Mouse (Mus musculus): ENCODE data around the gene Dph2. TPM values are rescaled to one million over a fixed set of nuclear protein-coding genes. Genes with fewer than 3 reads are reported as not detected.

The Dph2 gene
- polyA plus RNA-seq, 1 experiment from 2014 or later: 19.2 TPM

Other genes starting within 250 kb of the Dph2 start
- gene Dmap1, start 209.8 kb downstream of the Dph2 start, polyA plus RNA-seq (2015; fragmentation: Nextera tagmentation; extraction: Ambion mirVana): 73.0 and 77.1 TPM in 2 replicates
- gene Gm12845, start 167.6 kb downstream of the Dph2 start, polyA plus RNA-seq (2015; fragmentation: Nextera tagmentation; extraction: Ambion mirVana): not detected in 2 replicates
- gene Klf17, start 126.4 kb downstream of the Dph2 start, polyA plus RNA-seq (2015; fragmentation: Nextera tagmentation; extraction: Ambion mirVana): not detected in 2 replicates
- 12.7 and 12.9 TPM in 2 replicates for gene Slc6a9, start 57.5 kb downstream of the Dph2 start, polyA plus RNA-seq (2015; fragmentation: Nextera tagmentation; extraction: Ambion mirVana)
- gene Ccdc24, start 19.5 kb downstream of the Dph2 start, polyA plus RNA-seq (2015; fragmentation: Nextera tagmentation; extraction: Ambion mirVana): 1.9 and 2.3 TPM in 2 replicates
- 33.8 and 38.7 TPM in 2 replicates for gene B4galt2, start 8.5 kb downstream of the Dph2 start, polyA plus RNA-seq (2015; fragmentation: Nextera tagmentation; extraction: Ambion mirVana)
- 183 and 186 TPM in 2 replicates for gene Atp6v0b, start 4.7 kb downstream of the Dph2 start, polyA plus RNA-seq (2015; fragmentation: Nextera tagmentation; extraction: Ambion mirVana)
- gene Ipo13, start 23.0 kb upstream of the Dph2 start, polyA plus RNA-seq (2015; fragmentation: Nextera tagmentation; extraction: Ambion mirVana): 46.0 and 47.3 TPM in 2 replicates
- 3.1 and 3.6 TPM in 2 replicates for gene Artn, start 37.7 kb upstream of the Dph2 start, polyA plus RNA-seq (2015; fragmentation: Nextera tagmentation; extraction: Ambion mirVana)
- 9.8 and 10.0 TPM in 2 replicates for gene St3gal3, start 242.9 kb upstream of the Dph2 start, polyA plus RNA-seq (2015; fragmentation: Nextera tagmentation; extraction: Ambion mirVana)